ENCODE assay signal across 35 mouse cellular contexts in the genomic region with DNA sequence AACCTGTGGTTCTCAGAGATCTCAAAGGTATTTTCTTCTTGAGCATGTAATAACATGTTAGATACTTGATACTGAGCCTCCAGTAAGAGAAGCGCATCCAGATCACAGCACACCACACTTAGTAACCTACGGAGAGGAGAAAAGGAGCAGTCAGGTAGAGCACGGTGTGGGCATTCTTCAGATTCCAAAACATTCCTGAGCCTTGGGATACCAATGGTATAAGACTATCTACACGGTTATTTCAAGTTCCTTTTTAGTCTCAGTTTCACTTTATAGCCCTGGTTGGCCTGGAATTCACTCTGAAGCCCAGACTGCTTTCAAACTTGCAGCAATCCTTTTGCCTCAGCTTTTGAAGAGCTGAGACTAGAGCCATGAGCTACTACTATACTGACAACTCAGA.
"Had no signal": no experiment of that assay in that cellular context is flagged by ENCODE, and none has a peak within 500 bp of the region (broad histone marks: within the 10 kb centered on the region; RNA-seq: fewer than 3 reads in every experiment).

No protein-coding gene starts in this region.

- H3K27me3 ChIP-seq: heart, embryonic 12.5 days; heart, embryonic 13.5 days; heart, embryonic 15.5 days; hindbrain, embryonic 12.5 days; hindbrain, embryonic 13.5 days; hindbrain, embryonic 15.5 days; intestine, embryonic 15.5 days; kidney, embryonic 15.5 days had no signal

- H3K36me3 ChIP-seq: heart, embryonic 10.5 days; heart, embryonic 12.5 days; heart, embryonic 13.5 days; heart, embryonic 15.5 days; hindbrain, embryonic 10.5 days; hindbrain, embryonic 12.5 days; hindbrain, embryonic 13.5 days; hindbrain, embryonic 15.5 days; intestine, embryonic 15.5 days; kidney, embryonic 15.5 days had no signal

- ATAC-seq: hindbrain, embryonic 16.5 days; hindbrain, postnatal 0 days; inflammation-experienced regulatory T-cells, adult 6 months; intestine, embryonic 15.5 days; intestine, embryonic 16.5 days; intestine, postnatal 0 days had no signal

- DNase-seq: heart, postnatal 10 days; heart, postnatal 14 days; heart, postnatal 36 days; heart, postnatal 4 days; kidney, adult 11 months; kidney, adult 18-20 months; kidney, adult 2 months; kidney, adult 8-10 months; kidney, adult 9 months; kidney, postnatal 10 days; kidney, postnatal 14 days; kidney, postnatal 25 days; kidney, postnatal 36 days; kidney, postnatal 4 days; layer of hippocampus, adult 9-11 months; layer of hippocampus, postnatal 36 days had no signal

- H3K9me3 ChIP-seq: heart, embryonic 10.5 days; heart, embryonic 12.5 days; heart, embryonic 13.5 days; heart, embryonic 15.5 days; hindbrain, embryonic 10.5 days; hindbrain, embryonic 12.5 days; hindbrain, embryonic 13.5 days; hindbrain, embryonic 15.5 days; intestine, embryonic 15.5 days; kidney, embryonic 15.5 days had no signal

- H3K27ac ChIP-seq: heart, embryonic 10.5 days; heart, embryonic 13.5 days; heart, embryonic 15.5 days; hindbrain, embryonic 10.5 days; hindbrain, embryonic 12.5 days; hindbrain, embryonic 13.5 days; hindbrain, embryonic 14.5 days; hindbrain, embryonic 15.5 days; hindbrain, postnatal 0 days; intestine, embryonic 15.5 days; kidney, embryonic 15.5 days; kidney, postnatal 0 days; layer of hippocampus, adult 2 months had no signal

- H3K4me1 ChIP-seq: heart, embryonic 10.5 days; heart, embryonic 12.5 days; heart, embryonic 13.5 days; heart, embryonic 15.5 days; hindbrain, embryonic 10.5 days; hindbrain, embryonic 12.5 days; hindbrain, embryonic 13.5 days; hindbrain, embryonic 15.5 days; intestine, embryonic 15.5 days; kidney, embryonic 15.5 days had no signal

- H3K4me3 ChIP-seq: heart, embryonic 10.5 days; heart, embryonic 12.5 days; heart, embryonic 13.5 days; heart, embryonic 15.5 days; hindbrain, embryonic 10.5 days; hindbrain, embryonic 12.5 days; hindbrain, embryonic 13.5 days; hindbrain, embryonic 15.5 days; intestine, embryonic 15.5 days; kidney, embryonic 15.5 days; layer of hippocampus, adult 2 months had no signal

- H3K9ac ChIP-seq: heart, embryonic 12.5 days; heart, embryonic 13.5 days; heart, embryonic 15.5 days; hindbrain, embryonic 12.5 days; hindbrain, embryonic 13.5 days; hindbrain, embryonic 14.5 days; hindbrain, embryonic 15.5 days; intestine, embryonic 15.5 days; kidney, embryonic 15.5 days had no signal

- H3K4me2 ChIP-seq: heart, embryonic 11.5 days; heart, embryonic 12.5 days; heart, embryonic 13.5 days; heart, embryonic 15.5 days; hindbrain, embryonic 12.5 days; hindbrain, embryonic 13.5 days; hindbrain, embryonic 14.5 days; hindbrain, embryonic 15.5 days; intestine, embryonic 15.5 days; kidney, embryonic 15.5 days had no signal
